Mouse (Mus musculus) c-Kit-positive CD71-negative TER-119-negative erythroid progenitor cells, embryonic 14.5 days (primary cell): ENCODE results near the gene St6gal1.

ENCODE experiments used
- DNase-seq: peaks from one replicate; pipeline ENCODE4 v3.0.0-alpha.2; 2013; ENCODE audit warnings: low read depth

Gene St6gal1

GRCm38 (mm10) chr16:23223871-23224469, 570 bp upstream of the St6gal1 start:
- DNase-seq = no peak

- DNase-seq = no peak
These were observed 655 bp downstream of the St6gal1 start for GRCm38 (mm10) chr16:23225069-23225721.

- DNase-seq = no peak
These were observed 1.5 kb downstream of the St6gal1 start for GRCm38 (mm10) chr16:23225821-23226600.

- DNase-seq = no peak
These were observed 2.2 kb downstream of the St6gal1 start for GRCm38 (mm10) chr16:23226601-23227351.

- no peak for DNase-seq
These were observed 3.3 kb downstream of the St6gal1 start for GRCm38 (mm10) chr16:23227851-23228250.

GRCm38 (mm10) chr16:23228486-23228885, 3.9 kb downstream of the St6gal1 start:
- no peak for DNase-seq

- no peak for DNase-seq
These were observed 5.4 kb downstream of the St6gal1 start for GRCm38 (mm10) chr16:23229945-23230344.

- no peak for DNase-seq
These were observed 6.6 kb downstream of the St6gal1 start for GRCm38 (mm10) chr16:23231168-23231567.

GRCm38 (mm10) chr16:23232691-23233090, 8.2 kb downstream of the St6gal1 start:
- DNase-seq = no peak

- no peak for DNase-seq
These were observed 9.0 kb downstream of the St6gal1 start for GRCm38 (mm10) chr16:23233496-23233895.

- DNase-seq = no peak
These were observed 10.0 kb downstream of the St6gal1 start for GRCm38 (mm10) chr16:23234557-23234956.

GRCm38 (mm10) chr16:23235173-23235694, 10.7 kb downstream of the St6gal1 start:
- DNase-seq = no peak

- DNase-seq = no peak
These were observed 15.0 kb downstream of the St6gal1 start for GRCm38 (mm10) chr16:23239583-23239982.

- DNase-seq = no peak
These were observed 15.8 kb downstream of the St6gal1 start for GRCm38 (mm10) chr16:23240049-23240949.

GRCm38 (mm10) chr16:23240950-23241259, 16.4 kb downstream of the St6gal1 start:
- no peak for DNase-seq

- no peak for DNase-seq
These were observed 19.3 kb downstream of the St6gal1 start for GRCm38 (mm10) chr16:23243726-23244425.

GRCm38 (mm10) chr16:23244486-23244885, 19.9 kb downstream of the St6gal1 start:
- DNase-seq = no peak

GRCm38 (mm10) chr16:23249285-23249684, 24.7 kb downstream of the St6gal1 start:
- DNase-seq = no peak

GRCm38 (mm10) chr16:23249762-23250161, 25.2 kb downstream of the St6gal1 start:
- DNase-seq = no peak

GRCm38 (mm10) chr16:23250556-23251444, 26.3 kb downstream of the St6gal1 start:
- DNase-seq = no peak
